Mouse (Mus musculus): ENCODE measurements around the gene Sec31a.
A peak's percentile ranks its signal among the peaks of the same experiment; 100 is the strongest.

DNA sequence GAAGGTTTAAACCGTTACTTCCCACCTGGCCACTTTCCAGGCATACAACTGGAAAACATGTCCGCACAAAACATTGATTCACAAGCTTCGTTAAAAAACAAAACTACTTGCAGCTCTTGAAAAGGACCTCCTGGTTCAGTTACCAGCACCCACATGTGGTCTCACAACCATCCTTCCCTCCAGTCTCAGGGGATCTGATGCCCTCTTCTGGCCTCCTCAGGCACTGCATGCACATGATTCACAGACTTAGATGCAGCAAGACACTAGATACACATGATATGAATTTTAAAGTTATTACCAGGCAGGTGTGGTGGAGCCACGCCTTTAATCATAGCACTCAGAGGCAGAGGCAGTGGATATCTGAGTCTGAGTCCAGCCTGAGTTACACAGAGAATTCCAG is 21.1 kb upstream of the Sec31a start:
- TF ChIP-seq CTCF (IDR thresholded peaks at IDR 0.05; ENCODE audit: borderline replicate concordance, insufficient read depth, low read length) (0 out of 2 replicates have a peak, but pooled peaks have one; percentile 2), POLR2A (IDR thresholded peaks at IDR 0.05; ENCODE audit: low read depth, low read length) (no peak)

Measured in embryonic fibroblast, embryonic 13.5 days (primary cell).